Mouse (Mus musculus) frontal cortex, adult 2 months (tissue): ENCODE results near the gene Bok. TPM values are rescaled to one million over a fixed set of nuclear protein-coding genes. Genes with fewer than 3 reads are reported as not detected.
A peak's percentile ranks its signal among the peaks of the same experiment; 100 is the strongest.

Experiments used
- DNase-seq, 2 experiments: peaks; one replicate each; pipeline ENCODE4 v3.0.0; 2022; ENCODE audit warnings: low spot score in 1 of 2; ENCODE audit errors: extremely low spot score in 1 of 2
- polyA plus RNA-seq: library from polyadenylated mRNA; depleted of rRNA; stranded (reverse); fragments of >200 nt; gene quantifications from 2 replicates; pipeline ENCODE4 v1.2.3, GENCODE M21; 2012

The Bok gene
- polyA plus RNA-seq, 1 experiment, result 53.9 TPM

GRCm38 (mm10) chr1:93689901-93690496 is 4.5 kb downstream of the Bok start:
- DNase-seq, result no peak

- DNase-seq, result peak in 1 of 2 experiments; percentile 41
These were observed 5.6 kb downstream of the Bok start for GRCm38 (mm10) chr1:93691106-93691505.

GRCm38 (mm10) chr1:93691786-93692357 is 6.4 kb downstream of the Bok start:
- DNase-seq, result peak in 1 of 2 experiments; percentile 40

GRCm38 (mm10) chr1:93692773-93693172 is 7.3 kb downstream of the Bok start:
- DNase-seq, result no peak

GRCm38 (mm10) chr1:93693502-93693901 is 8.0 kb downstream of the Bok start:
- no peak for DNase-seq

GRCm38 (mm10) chr1:93693943-93694342 is 8.5 kb downstream of the Bok start:
- DNase-seq, result no peak

GRCm38 (mm10) chr1:93694966-93695365 is 9.5 kb downstream of the Bok start:
- no peak for DNase-seq

GRCm38 (mm10) chr1:93697317-93697716 is 11.9 kb downstream of the Bok start:
- DNase-seq, result no peak

- peak; percentile 80 to 85 for DNase-seq
These were observed 13.7 kb downstream of the Bok start for GRCm38 (mm10) chr1:93699159-93699558.

- no peak for DNase-seq
These were observed 16.6 kb downstream of the Bok start for GRCm38 (mm10) chr1:93702106-93702505.

GRCm38 (mm10) chr1:93703472-93704048 is 18.1 kb downstream of the Bok start:
- DNase-seq, result no peak

- no peak for DNase-seq
These were observed 18.9 kb downstream of the Bok start for GRCm38 (mm10) chr1:93704341-93704740.

GRCm38 (mm10) chr1:93705389-93705788 is 19.9 kb downstream of the Bok start:
- no peak for DNase-seq

GRCm38 (mm10) chr1:93716166-93716565 is 30.7 kb downstream of the Bok start:
- DNase-seq, result no peak

- no peak for DNase-seq
These were observed 36.1 kb downstream of the Bok start for GRCm38 (mm10) chr1:93721557-93721956.

GRCm38 (mm10) chr1:93724623-93725022 is 39.2 kb downstream of the Bok start:
- DNase-seq, result no peak

- no peak for DNase-seq
These were observed 40.2 kb downstream of the Bok start for GRCm38 (mm10) chr1:93725665-93726064.

- no peak for DNase-seq
These were observed 40.7 kb downstream of the Bok start for GRCm38 (mm10) chr1:93726116-93726515.

GRCm38 (mm10) chr1:93726974-93727373 is 41.5 kb downstream of the Bok start:
- DNase-seq, result peak in 1 of 2 experiments; percentile 72

GRCm38 (mm10) chr1:93731103-93731502 is 45.6 kb downstream of the Bok start:
- no peak for DNase-seq

- peak in 1 of 2 experiments; percentile 58 for DNase-seq
These were observed 46.4 kb downstream of the Bok start for GRCm38 (mm10) chr1:93731880-93732281.

GRCm38 (mm10) chr1:93735859-93736258 is 50.4 kb downstream of the Bok start:
- no peak for DNase-seq
